Mouse (Mus musculus) heart, embryonic 15.5 days (tissue): Measurements from ENCODE around the gene Plekhg3. TPM values are rescaled to one million over a fixed set of nuclear protein-coding genes. Genes with fewer than 3 reads are reported as not detected.

ENCODE experiments used
- ATAC-seq: fragments of 200-750 bp; cut with Nextera tagmentation; replicated peaks from 2 replicates; pipeline ENCODE4 v1.8.0; 2017; ENCODE audit warnings: low read depth, moderate TSS enrichment; ENCODE audit not compliant: insufficient number of reproducible peaks, insufficient read depth, low FRiP score
- H3K27ac ChIP-seq: fragments of 300-500 bp; sonication (generic); 2 replicates; pipeline ENCODE4 v1.5.1; 2015; ENCODE audit warnings: mild to moderate bottlenecking, inconsistent platforms
- H3K27me3 ChIP-seq: fragments of 300-500 bp; sonication (generic); 2 replicates; pipeline ENCODE4 v1.6.1; 2015; ENCODE audit warnings: inconsistent platforms
- H3K36me3 ChIP-seq: fragments of 300-500 bp; sonication (generic); 2 replicates; pipeline ENCODE4 v1.6.1; 2015; ENCODE audit warnings: mild to moderate bottlenecking, inconsistent platforms
- H3K4me1 ChIP-seq: fragments of 300-500 bp; sonication (generic); replicated peaks from 2 replicates; pipeline ENCODE4 v1.6.1; 2015; ENCODE audit warnings: inconsistent platforms
- H3K4me2 ChIP-seq: fragments of 300-500 bp; sonication (generic); 2 replicates; pipeline ENCODE4 v1.6.1; 2015; ENCODE audit warnings: inconsistent platforms, mild to moderate bottlenecking, moderate library complexity
- H3K4me3 ChIP-seq: fragments of 300-500 bp; sonication (generic); 2 replicates; pipeline ENCODE4 v1.5.1; 2015; ENCODE audit warnings: mild to moderate bottlenecking, inconsistent platforms
- H3K9ac ChIP-seq: fragments of 300-500 bp; sonication (generic); 2 replicates; pipeline ENCODE4 v1.6.1; 2015; ENCODE audit warnings: mild to moderate bottlenecking, inconsistent platforms
- H3K9me3 ChIP-seq: fragments of 300-500 bp; sonication (generic); replicated peaks from 2 replicates; pipeline ENCODE4 v1.6.1; 2016; ENCODE audit warnings: inconsistent platforms
- WGBS: fragments of 180-500 bp; shearing (Covaris S2); methylation state at CpG from one replicate; pipeline ENCODE4 v1.1.7; 2015; ENCODE audit warnings: mixed read lengths; 5-methylcytosine and 5-hydroxymethylcytosine counted together
- polyA plus RNA-seq: library from polyadenylated mRNA; unstranded; fragments of >200 nt; fragmentation: Nextera tagmentation; extraction: Ambion mirVana; gene quantifications from 2 replicates; pipeline ENCODE4 v1.2.1, GENCODE M21; 2015

Gene Plekhg3
- polyA plus RNA-seq, 1 experiment from 2014 or later: 7.1 TPM

DNA sequence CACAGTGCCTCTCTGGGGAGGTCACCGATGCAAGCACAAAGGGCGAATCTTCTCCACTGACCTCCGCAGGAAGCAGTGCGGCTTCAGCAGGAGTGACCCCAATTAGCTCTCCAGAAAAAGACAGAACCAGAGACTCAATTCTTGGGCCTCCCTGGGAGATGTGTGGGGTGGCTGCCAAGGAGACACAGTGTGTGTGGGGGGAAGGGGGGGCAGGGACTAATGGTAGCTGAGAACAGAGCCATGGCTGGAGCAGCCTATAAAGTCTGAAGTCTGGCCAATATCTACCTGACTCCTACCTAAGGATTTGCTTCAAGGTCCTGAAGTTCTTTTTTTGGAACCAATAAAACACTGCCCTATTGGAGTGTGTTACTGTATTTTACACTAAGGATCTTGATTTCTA lies 73.9 kb downstream of the Plekhg3 start:
- Histone ChIP-seq H3K36me3 (peaks cover 13% of the 10 kb centered on the region; the same call in 1 of the 2 replicates), H3K4me3 (no peak overlapping the region), H3K9me3 (no peaks in the 10 kb centered on the region), H3K27ac (no peak overlapping the region), H3K4me1 (no peaks in the 10 kb centered on the region), H3K27me3 (no peaks in the 10 kb centered on the region), H3K4me2 (no peak overlapping the region), H3K9ac (no peak overlapping the region)
- 84% methylated on average over 4 of the region's 4 CpGs for WGBS
- ATAC-seq: no peak

DNA sequence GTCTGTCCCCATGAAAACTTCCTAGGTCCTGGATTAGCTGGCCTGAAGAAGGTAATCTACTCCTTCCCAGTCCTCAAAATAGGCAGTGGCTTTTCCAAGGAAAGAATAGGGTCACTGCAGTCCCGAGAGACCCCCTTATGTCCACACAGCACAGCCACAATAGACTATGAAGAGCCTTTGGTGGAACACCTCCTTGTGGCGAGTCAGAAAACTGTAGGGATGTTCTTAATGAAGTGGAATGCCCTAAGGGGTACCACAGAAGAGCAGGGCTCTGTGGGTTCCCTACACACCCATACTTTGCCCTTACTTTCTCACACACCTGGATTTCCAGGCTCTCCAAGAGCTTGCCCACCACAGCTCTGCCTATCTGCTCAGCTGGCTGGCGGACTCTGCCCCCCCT lies 75.1 kb downstream of the Plekhg3 start:
- Histone ChIP-seq H3K9ac (no peak overlapping the region), H3K27ac (no peak overlapping the region), H3K4me1 (no peaks in the 10 kb centered on the region), H3K9me3 (no peaks in the 10 kb centered on the region), H3K4me3 (no peak overlapping the region), H3K27me3 (no peaks in the 10 kb centered on the region), H3K36me3 (peaks cover 6% of the 10 kb centered on the region), H3K4me2 (no peak overlapping the region)
- ATAC-seq: no peak
- WGBS: 73% methylated on average over 3 of the region's 3 CpGs

DNA sequence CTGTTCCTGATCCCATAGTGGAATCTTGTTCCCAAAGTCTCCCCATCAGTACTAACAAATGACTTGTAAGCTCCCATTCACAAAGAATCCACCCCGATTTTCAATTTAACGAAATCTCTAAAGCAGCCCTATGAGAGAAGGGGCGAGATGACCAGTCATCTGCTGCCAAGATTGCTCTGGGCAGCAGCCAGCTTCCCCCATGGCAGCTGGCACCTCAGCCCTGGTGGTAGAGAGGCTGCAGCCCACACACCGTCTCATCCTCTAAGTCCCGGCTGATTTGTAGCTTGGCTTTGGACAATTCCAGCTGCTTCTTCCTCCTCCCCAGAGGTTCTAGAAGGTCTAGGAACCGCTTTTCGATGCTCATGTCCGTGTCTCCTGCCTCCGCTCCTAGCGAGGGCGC lies 77.5 kb downstream of the Plekhg3 start:
- 76% methylated on average over 11 of the region's 11 CpGs for WGBS
- no peak overlapping the region for H3K4me2 ChIP-seq
- no peak for ATAC-seq
- no peak overlapping the region for H3K4me3 ChIP-seq
- H3K4me1 ChIP-seq: no peaks in the 10 kb centered on the region
- no peaks in the 10 kb centered on the region for H3K27me3 ChIP-seq
- no peak overlapping the region for H3K27ac ChIP-seq
- H3K9me3 ChIP-seq: no peaks in the 10 kb centered on the region
- peaks cover 9% of the 10 kb centered on the region for H3K36me3 ChIP-seq
- no peak overlapping the region for H3K9ac ChIP-seq

DNA sequence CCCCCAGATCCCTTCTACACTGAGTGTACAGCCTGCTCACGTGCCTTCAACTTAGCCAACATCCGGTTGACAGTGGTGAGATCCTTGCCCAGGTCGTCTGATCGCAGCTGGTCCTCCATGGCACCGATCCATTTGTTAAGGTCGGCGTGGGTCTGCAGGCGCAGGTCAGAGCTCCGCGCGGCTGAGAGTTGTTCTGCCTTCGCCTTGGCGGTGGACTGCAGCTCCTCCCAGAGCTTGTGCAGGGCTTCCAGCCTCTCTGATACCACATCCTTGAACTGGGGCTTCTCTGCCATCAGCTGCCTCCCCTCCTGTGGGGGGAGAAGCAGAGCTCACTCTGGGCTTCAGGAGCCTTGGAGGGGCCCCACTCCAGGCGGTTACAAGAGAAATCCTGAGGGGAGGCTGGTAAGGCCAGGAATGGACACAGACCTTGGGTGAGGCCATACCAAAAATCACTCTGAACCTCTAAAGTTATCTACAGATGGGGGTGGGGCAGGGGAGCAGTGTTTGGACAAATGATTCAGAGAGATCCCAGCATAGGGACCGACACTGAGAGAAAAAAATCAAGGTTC lies 78.4 kb downstream of the Plekhg3 start:
- 72% methylated on average over 15 of the region's 15 CpGs for WGBS
- no peaks in the 10 kb centered on the region for H3K4me1 ChIP-seq
- H3K27me3 ChIP-seq: no peaks in the 10 kb centered on the region; the same call in 1 of the 2 replicates
- ATAC-seq: no peak
- no peak overlapping the region for H3K4me2 ChIP-seq
- H3K9me3 ChIP-seq: no peaks in the 10 kb centered on the region
- no peak overlapping the region for H3K9ac ChIP-seq
- H3K36me3 ChIP-seq: peaks cover 9% of the 10 kb centered on the region
- H3K4me3 ChIP-seq: no peak overlapping the region
- H3K27ac ChIP-seq: no peak overlapping the region

DNA sequence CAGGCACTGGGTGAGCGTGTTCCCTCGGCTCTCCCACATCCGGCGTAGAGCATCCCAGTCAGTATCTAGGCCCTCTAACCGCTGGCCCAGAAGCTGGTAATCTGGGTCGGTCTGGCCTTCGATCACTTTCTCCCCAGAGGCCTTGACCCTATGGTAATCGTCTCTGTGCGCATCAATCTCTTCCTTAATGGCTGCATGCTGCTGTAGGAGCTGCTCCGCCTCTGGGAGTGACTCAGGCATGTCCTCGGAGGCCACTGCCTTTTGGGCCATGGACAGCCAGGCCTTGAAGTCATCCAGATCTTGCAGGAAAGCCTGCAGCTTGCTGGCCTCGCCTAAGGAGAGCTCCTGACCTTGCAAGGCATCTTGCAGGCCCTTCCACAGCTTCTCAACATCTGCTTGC lies 81.9 kb downstream of the Plekhg3 start:
- Histone ChIP-seq H3K4me1 (peaks cover 9% of the 10 kb centered on the region), H3K36me3 (peaks cover 9% of the 10 kb centered on the region), H3K27ac (no peak overlapping the region), H3K9me3 (no peaks in the 10 kb centered on the region), H3K9ac (no peak overlapping the region), H3K27me3 (no peaks in the 10 kb centered on the region; the same call in 1 of the 2 replicates), H3K4me2 (no peak overlapping the region), H3K4me3 (no peak overlapping the region)
- WGBS: 81% methylated on average over 12 of the region's 12 CpGs
- no peak for ATAC-seq

DNA sequence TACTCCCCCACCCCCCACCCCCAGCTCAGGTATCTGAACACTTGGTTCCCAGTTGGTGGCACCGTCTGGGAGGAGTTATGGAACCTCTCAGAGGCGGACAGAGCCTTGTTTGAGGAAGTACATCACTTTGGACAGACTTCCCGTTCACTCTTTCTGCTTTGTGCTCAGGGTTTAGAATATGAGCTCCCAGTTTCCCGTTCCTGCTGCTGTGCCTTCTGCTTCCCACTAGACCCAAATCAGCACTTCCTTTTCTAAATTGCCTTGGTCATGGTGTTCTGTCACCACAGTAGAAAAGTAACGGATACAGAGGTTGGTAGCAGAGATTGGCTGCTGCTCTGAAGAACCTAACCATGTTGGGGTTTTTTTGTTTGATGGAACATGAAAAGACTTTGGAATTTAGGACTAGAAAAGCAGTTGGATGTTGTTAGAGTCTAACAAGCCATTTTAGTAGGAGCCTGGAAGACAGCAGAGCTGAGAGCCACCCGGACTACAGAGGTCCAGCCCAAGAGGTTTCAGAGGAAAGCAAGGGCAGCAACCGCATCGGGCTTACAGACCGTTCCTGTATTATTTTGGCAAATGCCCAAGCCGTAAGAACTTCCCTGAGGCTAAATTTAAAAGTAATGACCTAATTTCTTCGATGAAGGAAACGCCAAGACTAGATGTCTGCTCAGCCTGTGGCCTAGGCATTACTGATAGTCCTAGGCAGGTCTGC lies 84.3 kb downstream of the Plekhg3 start:
- H3K27me3 ChIP-seq: no peaks in the 10 kb centered on the region; the same call in 1 of the 2 replicates
- no peak overlapping the region for H3K4me2 ChIP-seq
- no peak for ATAC-seq
- H3K36me3 ChIP-seq: peaks cover 9% of the 10 kb centered on the region
- peak overlapping the region; percentile 57 for H3K27ac ChIP-seq
- peaks cover 9% of the 10 kb centered on the region for H3K4me1 ChIP-seq
- H3K9ac ChIP-seq: no peak overlapping the region
- no peaks in the 10 kb centered on the region for H3K9me3 ChIP-seq
- 37% methylated on average over 12 of the region's 12 CpGs for WGBS
- no peak overlapping the region for H3K4me3 ChIP-seq

DNA sequence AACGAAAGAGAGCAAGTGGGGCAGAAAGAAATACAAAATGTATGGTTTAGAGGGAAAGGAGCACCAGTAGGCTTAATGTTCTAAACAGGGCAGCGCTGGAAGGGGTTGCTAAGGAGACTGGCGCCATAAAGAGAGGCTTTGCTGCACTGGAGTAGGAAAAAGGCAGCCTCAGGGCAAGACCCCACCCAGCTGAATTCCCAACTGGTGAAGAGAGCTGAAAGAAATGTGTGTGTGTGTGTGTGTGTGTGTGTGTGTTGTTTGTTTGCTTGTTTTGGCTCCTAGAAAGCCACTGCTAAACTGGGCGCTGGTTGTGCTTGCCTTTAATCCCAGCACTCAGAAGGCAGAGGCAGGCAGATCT lies 84.9 kb downstream of the Plekhg3 start:
- ATAC-seq: no peak
- no peaks in the 10 kb centered on the region; the same call in 1 of the 2 replicates for H3K27me3 ChIP-seq
- H3K36me3 ChIP-seq: peaks cover 6% of the 10 kb centered on the region
- 74% methylated on average over 4 of the region's 4 CpGs for WGBS
- H3K9me3 ChIP-seq: no peaks in the 10 kb centered on the region
- H3K27ac ChIP-seq: peak overlapping the region; percentile 57
- H3K4me2 ChIP-seq: no peak overlapping the region
- H3K4me1 ChIP-seq: peaks cover 9% of the 10 kb centered on the region
- H3K9ac ChIP-seq: no peak overlapping the region
- no peak overlapping the region for H3K4me3 ChIP-seq

DNA sequence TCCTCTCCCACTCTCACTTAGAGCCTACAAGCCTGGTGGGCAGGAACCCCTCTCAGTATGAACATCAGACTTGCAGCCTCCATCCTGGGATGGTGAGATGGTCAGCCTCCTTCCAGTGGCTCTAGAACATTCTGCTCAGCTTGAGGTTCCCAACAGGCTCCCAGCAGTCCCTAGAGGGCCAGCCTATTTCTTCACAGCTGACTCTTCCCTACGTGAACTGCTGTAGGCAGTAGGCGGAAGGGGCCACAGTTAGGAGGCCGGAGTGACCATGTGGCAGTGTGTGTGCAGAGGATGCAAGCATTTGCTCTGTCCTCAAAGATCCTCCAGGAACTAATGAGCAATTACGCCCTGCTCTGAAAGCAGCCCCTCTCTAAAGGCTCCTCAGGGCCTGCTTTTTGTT lies 87.5 kb downstream of the Plekhg3 start:
- Histone ChIP-seq H3K4me2 (no peak overlapping the region), H3K4me1 (peaks cover 14% of the 10 kb centered on the region), H3K36me3 (no peaks in the 10 kb centered on the region), H3K9me3 (no peaks in the 10 kb centered on the region), H3K27me3 (no peaks in the 10 kb centered on the region; the same call in 1 of the 2 replicates), H3K9ac (no peak overlapping the region), H3K27ac (no peak overlapping the region), H3K4me3 (no peak overlapping the region)
- no peak for ATAC-seq
- 80% methylated on average over 4 of the region's 4 CpGs for WGBS

DNA sequence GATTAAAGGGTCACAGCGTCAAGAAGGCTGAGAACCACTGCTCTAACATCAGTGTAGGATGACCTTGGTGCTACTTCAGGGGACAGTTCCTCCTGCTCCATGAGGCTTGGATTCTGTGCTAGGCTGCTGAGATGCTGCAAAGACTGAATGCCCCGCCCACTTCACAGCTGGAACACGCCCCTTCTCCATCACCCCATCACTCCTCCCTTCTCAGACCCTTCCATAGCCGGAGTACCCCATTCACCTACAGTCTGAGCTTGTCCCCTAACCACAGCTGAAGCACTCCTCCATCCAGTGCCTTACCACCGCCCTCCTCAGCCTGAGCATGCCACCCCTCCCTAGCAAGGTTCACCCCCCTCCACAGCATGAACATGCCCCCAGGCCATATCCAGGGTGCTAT lies 89.2 kb downstream of the Plekhg3 start:
- no peak overlapping the region for H3K4me2 ChIP-seq
- no peak for ATAC-seq

DNA sequence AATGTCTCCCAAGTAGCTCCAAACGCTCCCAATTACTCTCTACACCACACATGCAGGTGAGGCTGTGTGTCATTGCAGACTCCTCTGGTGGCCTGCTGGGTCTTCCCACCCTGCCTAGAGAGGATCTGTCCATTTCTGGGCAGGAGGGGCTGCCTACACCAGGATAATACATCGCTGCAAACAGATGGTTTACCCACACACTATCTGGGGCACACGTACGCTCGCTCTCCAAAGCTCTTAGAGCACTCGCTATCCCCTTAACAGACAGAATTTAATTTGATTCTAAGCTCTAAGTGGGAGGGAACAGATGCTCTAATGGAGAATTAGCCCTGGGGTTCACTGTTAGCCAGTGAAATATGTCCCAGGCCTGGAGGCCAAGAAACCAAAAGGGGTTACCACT lies 92.7 kb downstream of the Plekhg3 start:
- no peak; the same call in 1 of the 2 replicates for ATAC-seq
- peaks cover 8% of the 10 kb centered on the region for H3K4me1 ChIP-seq
- H3K9ac ChIP-seq: no peak overlapping the region
- no peaks in the 10 kb centered on the region for H3K27me3 ChIP-seq
- no peak overlapping the region for H3K4me2 ChIP-seq
- 64% methylated on average over 6 of the region's 6 CpGs for WGBS
- no peak overlapping the region for H3K27ac ChIP-seq
- no peak overlapping the region for H3K4me3 ChIP-seq
- H3K9me3 ChIP-seq: no peaks in the 10 kb centered on the region
- no peaks in the 10 kb centered on the region; the same call in 1 of the 2 replicates for H3K36me3 ChIP-seq

More for the DNA sequence above, 89.2 kb downstream of the Plekhg3 start:
- no peak overlapping the region for H3K4me3 ChIP-seq
- no peak overlapping the region for H3K27ac ChIP-seq
- H3K36me3 ChIP-seq: no peaks in the 10 kb centered on the region
- H3K9ac ChIP-seq: no peak overlapping the region
- WGBS: 68% methylated on average over 5 of the region's 5 CpGs
- no peaks in the 10 kb centered on the region for H3K9me3 ChIP-seq
- no peaks in the 10 kb centered on the region for H3K27me3 ChIP-seq
- H3K4me1 ChIP-seq: peaks cover 16% of the 10 kb centered on the region
